Mouse (Mus musculus): ENCODE data around the gene H1foo. TPM values are rescaled to one million over a fixed set of nuclear protein-coding genes. Genes with fewer than 3 reads are reported as not detected.

H1foo gene
- total and polyA plus RNA-seq, 3 experiments = not detected

- Histone ChIP-seq H3K9me3 (replicated peaks; ENCODE audit: insufficient read depth, low read length) (no peaks in the 10 kb centered on the region), H3K27me3 (ENCODE audit: control insufficient read depth in 1 of 2, insufficient read depth in 2 of 2, low read length in 2 of 2) (no peaks in the 10 kb centered on the region), H3K9ac (ENCODE audit: control insufficient read depth, low read depth, low read length, poor library complexity, severe bottlenecking) (no peak overlapping the region), H3K36me3 (ENCODE audit: control insufficient read depth in 1 of 2, insufficient read depth in 2 of 2, low read length in 2 of 2) (peaks cover 0 to 26% of the 10 kb centered on the region in 2 experiments; a peak in 2 of 4 replicates), H3K4me1 (ENCODE audit: control insufficient read depth in 1 of 2, insufficient read depth in 2 of 2, low read length in 2 of 2) (peaks cover 10 to 37% of the 10 kb centered on the region in 2 experiments), H3K27ac (ENCODE audit: control insufficient read depth, low read depth, low read length) (no peak overlapping the region), H3K4me3 (ENCODE audit: control insufficient read depth in 1 of 2, insufficient read depth in 1 of 2, low read depth in 2 of 2, low read length in 2 of 2) (no peak overlapping the region), H3K79me2 (ENCODE audit: control insufficient read depth, insufficient read depth, low read length, poor library complexity) (no peaks in the 10 kb centered on the region)
- DNase-seq (ENCODE audit: low read depth, low spot score) = peak; percentile 38
- TF ChIP-seq ZNF384 (IDR thresholded peaks at IDR 0.05; ENCODE audit: low read depth, low read length) = peak; percentile 55
- peak; percentile 61; the same call in 1 of the 2 replicates for TF ChIP-seq ETS1 (IDR thresholded peaks at IDR 0.05; ENCODE audit: low read depth, low read length)
- no peak for TF ChIP-seq E2F4 (IDR thresholded peaks at IDR 0.05; ENCODE audit: borderline replicate concordance, low read depth, low read length)
- 0 out of 2 replicates have a peak, but pooled peaks have one; percentile 28 for TF ChIP-seq TCF12 (IDR thresholded peaks at IDR 0.05; ENCODE audit: low read depth, low read length)
- peak; percentile 56 to 58; a peak in 3 of 4 replicates for TF ChIP-seq EP300 (IDR thresholded peaks at IDR 0.05; ENCODE audit: low read depth in 1 of 2, low read length in 2 of 2)
- TF ChIP-seq NRF1 (IDR thresholded peaks at IDR 0.05; ENCODE audit: insufficient read depth, low read depth, low read length, poor library complexity, severe bottlenecking) = no peak
- TF ChIP-seq RCOR1 (IDR thresholded peaks at IDR 0.05; ENCODE audit: low read depth, low read length) = peak; percentile 54; the same call in 1 of the 2 replicates
Measured at GRCm38 (mm10) chr6:115945633-115946032, 895 bp downstream of the H1foo start.

- peak; percentile 44 for TF ChIP-seq GATA1 (IDR thresholded peaks at IDR 0.05; ENCODE audit: low read depth, low read length)
- no peak for TF ChIP-seq MYC (IDR thresholded peaks at IDR 0.05; ENCODE audit: low read depth, low read length)
- no peak for TF ChIP-seq HCFC1 (IDR thresholded peaks at IDR 0.05; ENCODE audit: low read depth, low read length)
- TF ChIP-seq ZNF384 (IDR thresholded peaks at IDR 0.05; ENCODE audit: low read depth, low read length) = no peak
- peak; percentile 39; the same call in 1 of the 2 replicates for TF ChIP-seq TAL1 (IDR thresholded peaks at IDR 0.05; ENCODE audit: low read length)
- TF ChIP-seq RCOR1 (IDR thresholded peaks at IDR 0.05; ENCODE audit: low read depth, low read length) = 0 out of 2 replicates have a peak, but pooled peaks have one; percentile 9
- peak; percentile 85 for TF ChIP-seq ETS1 (IDR thresholded peaks at IDR 0.05; ENCODE audit: low read depth, low read length)
- peak; percentile 67; the same call in 1 of the 2 replicates for TF ChIP-seq BHLHE40 (IDR thresholded peaks at IDR 0.05; ENCODE audit: borderline replicate concordance, low read depth, low read length)
- peak; percentile 37; the same call in 1 of the 2 replicates for TF ChIP-seq SIN3A (IDR thresholded peaks at IDR 0.05; ENCODE audit: low read length)
- TF ChIP-seq CHD2 (IDR thresholded peaks at IDR 0.05; ENCODE audit: low read length) = no peak
- peak; percentile 27; the same call in 1 of the 2 replicates for TF ChIP-seq TCF12 (IDR thresholded peaks at IDR 0.05; ENCODE audit: low read depth, low read length)
- no peak for TF ChIP-seq CTCF (IDR thresholded peaks at IDR 0.05 in 2 of 3, conservative IDR thresholded peaks at IDR 0.05 in 1 of 3; ENCODE audit: control insufficient read depth in 1 of 3, insufficient read depth in 1 of 3, low read depth in 2 of 3, low read length in 3 of 3, poor library complexity in 1 of 3, severe bottlenecking in 1 of 3)
- peak in 1 of 2 experiments; percentile 42; a peak in 3 of 4 replicates for TF ChIP-seq EP300 (IDR thresholded peaks at IDR 0.05; ENCODE audit: low read depth in 1 of 2, low read length in 2 of 2)
- no peak for TF ChIP-seq KAT2A (conservative IDR thresholded peaks at IDR 0.05; ENCODE audit: low read depth, low read length)
- no peak for TF ChIP-seq MAFK (IDR thresholded peaks at IDR 0.05; ENCODE audit: borderline replicate concordance, low read depth, low read length)
- TF ChIP-seq SMC3 (IDR thresholded peaks at IDR 0.05; ENCODE audit: low read depth, low read length) = no peak
- Histone ChIP-seq H3K27ac (ENCODE audit: control insufficient read depth, low read depth, low read length) (no peak overlapping the region), H3K27me3 (ENCODE audit: control insufficient read depth in 1 of 2, insufficient read depth in 2 of 2, low read length in 2 of 2) (no peaks in the 10 kb centered on the region), H3K9me3 (replicated peaks; ENCODE audit: insufficient read depth, low read length) (no peaks in the 10 kb centered on the region), H3K79me2 (ENCODE audit: control insufficient read depth, insufficient read depth, low read length, poor library complexity) (no peaks in the 10 kb centered on the region), H3K4me1 (ENCODE audit: control insufficient read depth in 1 of 2, insufficient read depth in 2 of 2, low read length in 2 of 2) (peaks cover 10 to 34% of the 10 kb centered on the region in 2 experiments), H3K36me3 (ENCODE audit: control insufficient read depth in 1 of 2, insufficient read depth in 2 of 2, low read length in 2 of 2) (peaks cover 0 to 22% of the 10 kb centered on the region in 2 experiments; a peak in 2 of 4 replicates), H3K4me3 (ENCODE audit: control insufficient read depth in 1 of 2, insufficient read depth in 1 of 2, low read depth in 2 of 2, low read length in 2 of 2) (no peak overlapping the region), H3K9ac (ENCODE audit: control insufficient read depth, low read depth, low read length, poor library complexity, severe bottlenecking) (no peak overlapping the region)
- DNase-seq (ENCODE audit: low read depth, low spot score) = peak; percentile 68
Measured at GRCm38 (mm10) chr6:115946389-115946788, 1.7 kb downstream of the H1foo start.
